Mouse (Mus musculus) small intestine, adult 2 months (tissue): ENCODE measurements around the gene Alkbh6. TPM values are rescaled to one million over a fixed set of nuclear protein-coding genes. Genes with fewer than 3 reads are reported as not detected.

Experiments used
- H3K27ac ChIP-seq: fragments of 200-500 bp; 2 replicates; pipeline ENCODE4 v1.5.1; 2012; ENCODE audit warnings: low read depth, low read length, control low read depth, inconsistent platforms; ENCODE audit not compliant: insufficient read depth
- H3K27me3 ChIP-seq: fragments of 200-500 bp; 2 replicates; pipeline ENCODE4 v1.6.1; 2012; ENCODE audit warnings: mild to moderate bottlenecking, moderate library complexity, low read length, inconsistent platforms; ENCODE audit not compliant: control insufficient read depth, insufficient read depth
- H3K36me3 ChIP-seq: fragments of 200-500 bp; 2 replicates; pipeline ENCODE4 v1.6.1; 2012; ENCODE audit warnings: mild to moderate bottlenecking, low read length, control low read depth, inconsistent platforms; ENCODE audit not compliant: control insufficient read depth, insufficient read depth
- H3K4me1 ChIP-seq: fragments of 200-500 bp; 2 replicates; pipeline ENCODE4 v1.6.1; 2012; ENCODE audit warnings: low read length, inconsistent platforms, mixed read lengths; ENCODE audit not compliant: control insufficient read depth, insufficient read depth, insufficient read length
- H3K4me3 ChIP-seq: fragments of 200-500 bp; 2 replicates; pipeline ENCODE4 v1.5.1; 2012; ENCODE audit warnings: low read depth, mild to moderate bottlenecking, control low read depth, inconsistent platforms, low read length, moderate library complexity
- CTCF ChIP-seq: fragments of 200-500 bp; IDR thresholded peaks from 2 replicates; pipeline ENCODE4 v1.5.1; 2012; ENCODE audit warnings: low read depth, mild to moderate bottlenecking, control low read depth, inconsistent platforms, low read length, moderate library complexity, mixed read lengths; ENCODE audit not compliant: insufficient replicate concordance, insufficient read length; ENCODE audit errors: extremely low read depth
- POLR2A ChIP-seq: fragments of 200-500 bp; IDR thresholded peaks from 2 replicates; pipeline ENCODE4 v1.6.1; 2012; ENCODE audit warnings: low read depth, mild to moderate bottlenecking, control low read depth, inconsistent platforms, low read length, moderate library complexity
- whole genome bisulfite sequencing: fragments of 180-500 bp; shearing (Covaris S2); methylation state at CpG from one replicate; pipeline ENCODE4 v1.1.7; 2018; 5-methylcytosine and 5-hydroxymethylcytosine counted together
- polyA plus RNA-seq: library from polyadenylated mRNA; depleted of rRNA; stranded (reverse); fragments of >200 nt; gene quantifications from 2 replicates; pipeline ENCODE4 v1.2.3, GENCODE M21; 2012; rRNA removed

The Alkbh6 gene
- 86.9 and 141 TPM in 2 replicates for polyA plus RNA-seq

DNA sequence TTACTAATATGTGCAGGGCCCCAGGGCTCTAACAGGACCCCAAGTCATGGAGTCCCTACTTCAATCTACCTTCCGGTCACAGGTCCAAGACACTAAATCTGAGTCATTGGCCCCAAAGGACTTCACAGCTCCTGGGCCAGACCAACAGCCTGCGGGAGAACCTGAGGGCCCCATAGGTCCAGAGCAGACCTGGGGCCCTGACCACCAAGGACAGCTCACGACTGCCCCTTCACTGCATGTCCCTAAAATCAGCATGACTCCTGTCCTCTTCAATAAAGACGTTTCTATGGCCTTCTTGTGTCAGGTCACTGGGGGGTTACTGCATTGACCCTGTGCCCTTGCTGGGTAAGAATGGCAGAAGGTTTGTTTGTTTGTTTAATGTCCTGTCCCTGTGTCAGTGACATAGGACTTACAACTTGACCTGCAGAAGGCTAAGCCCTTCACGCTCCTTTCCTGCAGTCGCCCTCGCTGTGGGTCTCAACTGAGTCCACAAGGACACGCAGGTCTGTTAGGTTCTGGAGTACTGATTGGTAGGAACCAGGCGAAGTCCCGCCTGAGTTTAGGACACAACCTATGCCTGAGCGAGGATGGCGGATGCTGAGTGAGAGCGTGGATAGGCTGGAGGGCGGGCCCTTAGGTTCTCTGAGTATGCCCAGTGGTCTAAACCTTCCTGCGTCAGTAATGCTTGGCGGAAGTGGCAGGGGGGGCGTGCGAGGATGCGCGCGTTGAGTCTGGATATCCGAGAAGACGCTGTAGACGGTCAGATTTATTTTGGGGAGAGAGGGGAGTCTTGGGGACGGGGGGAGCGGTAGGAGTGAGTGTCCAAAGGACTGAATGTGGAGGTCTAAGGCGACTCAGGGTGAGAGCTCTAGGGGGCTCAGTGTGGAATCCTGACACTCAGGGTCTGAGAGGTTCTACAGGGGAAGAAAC is at the start of gene Alkbh6:
Gene Alkbh6 (plus strand): TSS at position 642 of the 930 bp plus-strand sequence.
- 6% methylated on average over 27 of the region's 27 CpGs for WGBS
- no peaks in the 10 kb centered on the region for H3K27me3 ChIP-seq
- TF ChIP-seq CTCF: peak; percentile 14; the same call in 1 of the 2 replicates
- TF ChIP-seq POLR2A: peak; percentile 58; the same call in 1 of the 2 replicates
- H3K27ac ChIP-seq: peak within 1 kb of the TSS; percentile 31
- H3K4me3 ChIP-seq: peak within 1 kb of the TSS; percentile 78
- H3K36me3 ChIP-seq: peaks cover 4% of the 10 kb centered on the region; the same call in 1 of the 2 replicates
- peaks cover 13% of the 10 kb centered on the region for H3K4me1 ChIP-seq

DNA sequence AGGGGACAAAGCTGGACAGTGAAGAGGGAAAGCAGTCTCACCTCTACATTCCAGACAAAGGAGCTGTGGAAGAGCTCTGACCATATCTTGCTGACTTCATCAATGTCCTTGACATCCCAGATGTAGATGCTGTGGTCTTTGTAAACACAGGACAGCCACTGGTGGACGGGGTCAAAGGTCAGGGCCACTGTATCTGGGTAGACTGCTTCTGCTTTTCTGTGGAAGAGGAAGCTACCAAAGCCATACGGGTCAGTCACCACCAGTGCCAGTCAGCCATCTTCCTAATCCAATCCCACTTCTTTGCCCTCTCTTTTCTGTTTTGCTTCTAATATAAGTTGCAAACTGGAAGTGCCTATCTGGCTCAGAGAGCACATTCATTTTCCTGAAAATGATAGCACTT is 43.5 kb upstream of the Alkbh6 start:
- no peak overlapping the region for H3K4me3 ChIP-seq
- no peak for TF ChIP-seq CTCF
- no peak for TF ChIP-seq POLR2A
- H3K27me3 ChIP-seq: no peaks in the 10 kb centered on the region
- peaks cover 1% of the 10 kb centered on the region; the same call in 1 of the 2 replicates for H3K36me3 ChIP-seq
- no peaks in the 10 kb centered on the region for H3K4me1 ChIP-seq
- 52% methylated on average over 2 of the region's 2 CpGs for WGBS
- H3K27ac ChIP-seq: no peak overlapping the region

DNA sequence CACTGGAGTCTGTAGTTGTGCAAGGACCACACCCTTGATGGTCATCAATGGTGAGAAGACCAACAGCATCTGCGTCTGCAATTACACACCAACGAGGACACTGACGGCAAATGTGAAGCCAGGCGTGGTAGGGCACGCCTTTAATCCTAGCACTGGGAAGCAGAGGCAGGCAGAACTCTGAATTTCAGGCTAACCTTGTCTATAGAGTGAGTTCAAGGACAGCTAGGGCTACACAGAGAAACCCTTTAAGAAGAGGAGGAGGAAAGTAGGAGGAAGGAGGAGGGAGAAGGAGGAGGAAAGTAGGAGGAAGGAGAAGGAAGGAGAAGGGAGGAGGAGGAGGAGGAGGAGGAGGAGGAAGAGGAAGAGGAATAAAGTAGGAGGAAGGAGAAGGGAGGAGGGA is 43.0 kb upstream of the Alkbh6 start:
- H3K4me3 ChIP-seq: no peak overlapping the region
- WGBS: 90% methylated on average over 5 of the region's 5 CpGs
- H3K27me3 ChIP-seq: no peaks in the 10 kb centered on the region
- H3K27ac ChIP-seq: no peak overlapping the region
- H3K36me3 ChIP-seq: 0 out of 2 replicates have a peak, but pooled peaks cover 1% of the 10 kb centered on the region
- TF ChIP-seq POLR2A: no peak
- TF ChIP-seq CTCF: no peak
- no peaks in the 10 kb centered on the region for H3K4me1 ChIP-seq

DNA sequence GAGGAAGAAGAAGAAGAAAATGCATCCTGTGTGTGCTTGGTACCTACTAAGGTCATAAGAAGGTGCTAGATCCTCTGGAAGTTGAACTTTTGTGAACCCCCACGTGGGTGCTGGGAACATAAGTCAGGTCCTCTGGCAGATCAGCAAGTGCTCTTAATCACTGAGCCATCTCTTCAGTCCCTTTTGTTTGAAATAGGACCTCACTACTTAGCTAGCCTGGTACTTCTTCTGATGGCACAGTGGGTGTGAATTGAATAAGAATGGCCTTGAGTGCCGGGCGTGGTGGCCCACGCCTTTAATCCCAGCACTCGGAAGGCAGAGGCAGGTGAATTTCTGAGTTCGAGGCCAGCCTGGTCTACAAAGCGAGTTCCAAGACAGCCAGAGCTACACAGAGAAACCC is 42.6 kb upstream of the Alkbh6 start:
- no peaks in the 10 kb centered on the region for H3K27me3 ChIP-seq
- no peaks in the 10 kb centered on the region for H3K4me1 ChIP-seq
- no peak overlapping the region for H3K27ac ChIP-seq
- TF ChIP-seq CTCF: no peak
- TF ChIP-seq POLR2A: no peak
- WGBS: 89% methylated on average over 7 of the region's 7 CpGs
- no peak overlapping the region for H3K4me3 ChIP-seq
- 0 out of 2 replicates have a peak, but pooled peaks cover 1% of the 10 kb centered on the region for H3K36me3 ChIP-seq

DNA sequence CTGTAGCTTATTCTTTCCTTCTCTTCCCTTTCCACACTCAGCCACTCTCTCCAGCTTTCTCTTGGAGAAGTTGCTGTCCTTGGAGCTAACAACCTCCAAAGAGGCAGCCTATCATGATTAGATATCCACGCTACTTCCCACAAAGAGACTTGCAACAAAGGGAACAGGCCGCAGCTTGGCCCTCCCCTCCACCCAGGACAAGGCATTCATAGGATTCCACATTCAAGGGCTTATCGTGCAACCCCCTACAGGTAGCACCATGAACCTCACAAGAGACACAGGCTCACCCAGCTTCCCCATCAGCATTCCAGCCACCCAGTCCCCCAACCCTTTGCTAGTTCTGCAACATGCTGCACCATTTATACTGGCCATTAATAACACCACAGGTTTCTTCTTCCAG is 41.7 kb upstream of the Alkbh6 start:
- Histone ChIP-seq H3K36me3 (0 out of 2 replicates have a peak, but pooled peaks cover 1% of the 10 kb centered on the region), H3K4me1 (no peaks in the 10 kb centered on the region), H3K27me3 (no peaks in the 10 kb centered on the region), H3K27ac (no peak overlapping the region), H3K4me3 (no peak overlapping the region)
- 88% methylated on average over 3 of the region's 3 CpGs for WGBS
- TF ChIP-seq CTCF (no peak), POLR2A (no peak)

DNA sequence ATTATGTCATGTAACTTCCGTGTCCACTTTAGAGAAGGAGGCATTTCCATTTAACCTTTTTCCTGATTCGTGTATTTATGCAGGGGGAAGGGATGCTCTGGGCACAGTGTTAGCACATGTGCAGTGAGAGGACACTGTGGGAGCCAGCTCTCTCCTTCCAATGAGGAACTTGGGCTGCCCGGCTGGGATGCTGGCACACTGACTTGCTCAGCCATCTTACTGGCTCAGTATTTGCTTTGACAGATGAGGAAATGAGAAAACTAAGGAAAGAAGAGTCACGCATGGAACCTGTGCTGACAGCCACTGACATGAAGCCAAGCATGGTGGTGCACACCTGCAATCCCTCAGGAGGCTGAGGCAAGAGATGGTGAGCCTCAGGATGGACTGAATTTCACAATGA is 38.9 kb upstream of the Alkbh6 start:
- 85% methylated on average over 4 of the region's 4 CpGs for WGBS
- TF ChIP-seq CTCF (no peak), POLR2A (no peak)
- Histone ChIP-seq H3K27ac (no peak overlapping the region), H3K4me1 (no peaks in the 10 kb centered on the region), H3K36me3 (0 out of 2 replicates have a peak, but pooled peaks cover 1% of the 10 kb centered on the region), H3K27me3 (no peaks in the 10 kb centered on the region), H3K4me3 (no peak overlapping the region)

DNA sequence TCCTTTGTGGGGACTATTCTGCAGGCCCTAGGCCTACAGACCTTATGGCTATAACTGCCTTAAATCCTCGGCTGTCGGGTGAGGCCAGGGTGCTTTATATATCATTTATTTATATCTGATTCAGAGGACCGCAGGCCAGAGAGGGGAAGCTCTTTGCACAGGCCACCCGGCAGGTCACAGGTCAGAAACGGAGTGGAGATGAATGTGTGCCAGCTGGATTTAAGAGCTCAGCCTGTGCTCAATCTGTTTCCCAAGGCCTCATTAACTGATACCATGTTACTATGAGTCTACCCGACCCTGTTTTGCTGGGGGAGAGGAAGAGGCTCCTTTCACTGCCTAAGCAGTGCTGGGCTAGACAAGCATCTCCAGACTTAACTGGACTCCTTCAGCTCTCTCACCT is 34.1 kb upstream of the Alkbh6 start:
- Histone ChIP-seq H3K36me3 (no peaks in the 10 kb centered on the region), H3K27ac (no peak overlapping the region), H3K4me3 (no peak overlapping the region), H3K4me1 (no peaks in the 10 kb centered on the region), H3K27me3 (no peaks in the 10 kb centered on the region)
- 80% methylated on average over 6 of the region's 6 CpGs for WGBS
- no peak for TF ChIP-seq POLR2A
- no peak for TF ChIP-seq CTCF
